Mouse (Mus musculus): ENCODE results near the gene Tent5a. TPM values are rescaled to one million over a fixed set of nuclear protein-coding genes. Genes with fewer than 3 reads are reported as not detected.

Tent5a gene
- 9.9 and 11.0 TPM in 2 replicates for polyA plus RNA-seq (2016; fragmentation: Nextera tagmentation; extraction: Ambion mirVana)

DNA sequence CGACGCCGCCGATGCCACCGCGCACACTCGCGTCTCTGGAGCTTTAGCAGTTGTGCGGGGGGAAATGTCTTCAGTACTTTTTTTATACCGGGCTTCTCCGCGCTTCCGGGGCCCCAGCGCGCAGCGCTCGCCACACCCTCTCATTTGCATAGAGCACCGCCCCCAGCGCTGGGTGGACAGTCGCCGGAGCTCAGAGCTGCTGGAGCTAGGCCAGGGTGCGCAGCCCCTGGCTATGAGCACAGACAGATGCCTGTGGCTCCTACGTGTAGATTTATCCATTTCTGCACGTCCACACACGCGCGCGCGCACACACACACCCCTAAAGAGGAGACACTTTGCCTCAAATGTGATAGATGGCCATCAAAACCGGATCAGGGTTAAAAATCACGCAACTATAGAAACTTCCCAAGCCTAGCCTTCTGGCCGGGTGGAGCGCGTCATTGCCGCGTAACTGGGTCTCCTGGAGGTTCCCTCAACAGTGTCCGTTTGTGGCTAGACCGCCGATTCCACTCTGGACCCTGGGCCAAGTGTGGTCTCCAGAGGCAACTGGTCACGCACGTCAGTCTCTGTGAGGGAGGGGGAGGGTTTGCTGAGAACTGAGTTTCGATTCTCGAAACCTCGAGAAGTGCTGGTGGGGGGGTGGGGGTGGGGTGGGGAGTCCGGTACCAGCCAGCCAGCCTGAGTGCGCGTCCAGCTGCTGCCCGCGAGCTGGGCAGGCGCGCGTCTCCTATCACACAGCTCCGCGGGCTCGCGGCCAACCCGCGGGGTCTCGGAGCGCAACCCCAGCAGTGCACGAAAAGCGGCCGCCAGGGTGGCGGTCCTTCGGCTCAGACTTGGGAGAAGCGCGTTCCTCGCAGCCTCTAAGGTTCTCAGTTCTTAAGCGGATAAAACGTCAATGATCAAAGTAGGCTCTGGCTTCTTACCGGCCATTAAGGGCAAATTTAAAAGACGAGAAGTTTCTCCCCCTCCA is at the start of gene Tent5a:
Tent5a (minus strand) TSS at position 107 of the 970 bp plus-strand sequence.
- Histone ChIP-seq H3K4me2 (replicated peaks) (peak within 1 kb of the TSS; percentile 84), H3K9ac (peak within 1 kb of the TSS; percentile 65), H3K36me3 (no peaks in the 10 kb centered on the region), H3K4me1 (peaks cover 9% of the 10 kb centered on the region; the same call in 1 of the 2 replicates), H3K27me3 (peaks cover 17% of the 10 kb centered on the region), H3K27ac (peak within 1 kb of the TSS; percentile 69), H3K9me3 (replicated peaks) (no peaks in the 10 kb centered on the region), H3K4me3 (peak within 1 kb of the TSS; percentile 57)
- WGBS = 0% methylated on average over 70 of the region's 72 CpGs
- peak; percentile 91 for ATAC-seq (ENCODE audit: low FRiP score)

DNA sequence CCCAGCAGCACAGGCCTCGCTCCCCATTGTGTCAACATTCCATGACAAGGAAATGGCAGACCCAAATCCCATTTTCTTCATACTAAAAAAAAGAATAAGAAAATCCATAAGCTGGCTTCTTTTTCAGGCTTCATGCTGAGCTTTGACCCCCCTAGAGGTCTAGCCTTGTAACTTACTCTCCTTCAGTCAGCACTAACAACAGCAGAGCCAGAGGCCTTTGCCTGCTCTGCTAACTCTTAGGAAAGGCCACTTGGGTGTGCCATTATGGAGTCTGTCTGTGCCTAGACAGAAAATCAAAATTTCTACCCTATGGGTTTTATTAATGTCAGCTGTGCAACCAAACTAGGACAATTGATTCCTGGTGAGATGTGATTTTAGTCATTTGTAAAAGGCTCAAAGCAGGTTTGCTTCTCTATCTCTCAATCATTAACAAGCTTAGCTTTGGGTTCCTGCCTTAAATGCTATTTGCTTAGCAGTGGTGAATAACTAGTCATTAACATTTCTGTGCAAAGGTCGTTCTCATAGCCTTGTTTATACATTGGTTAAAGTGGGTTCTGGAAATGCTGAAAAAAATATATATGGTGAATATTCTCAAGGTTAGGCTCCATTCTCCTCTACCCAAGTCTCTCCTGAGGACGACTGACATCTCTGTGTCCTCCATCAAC is 49.6 kb upstream of the Tent5a start:
- Histone ChIP-seq H3K27me3 (no peaks in the 10 kb centered on the region), H3K9ac (no peak overlapping the region), H3K9me3 (replicated peaks) (no peaks in the 10 kb centered on the region), H3K4me1 (no peaks in the 10 kb centered on the region), H3K36me3 (no peaks in the 10 kb centered on the region), H3K27ac (no peak overlapping the region), H3K4me2 (replicated peaks) (no peak overlapping the region), H3K4me3 (no peak overlapping the region)
- 87% methylated on average over 3 of the region's 3 CpGs for WGBS
- no peak for ATAC-seq (ENCODE audit: low FRiP score)

DNA sequence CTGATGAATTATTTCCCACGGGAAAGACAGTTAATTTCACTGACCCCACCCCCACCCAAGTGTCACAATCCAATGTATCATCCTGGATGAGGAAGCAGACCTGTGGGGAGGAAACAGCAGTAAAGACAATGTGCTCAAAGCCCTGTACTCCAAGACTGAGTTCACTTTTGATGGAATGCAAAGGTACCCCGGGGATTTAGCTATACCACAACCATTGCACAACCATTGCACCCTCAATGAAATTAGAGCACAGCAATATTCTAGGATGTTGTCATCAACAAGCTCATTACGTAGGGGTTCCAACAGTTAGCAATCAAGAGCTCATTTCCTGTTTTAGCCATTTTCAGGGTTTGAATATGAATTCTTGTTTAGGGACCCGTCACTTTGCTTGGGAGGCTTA is 48.0 kb upstream of the Tent5a start:
- no peaks in the 10 kb centered on the region for H3K4me1 ChIP-seq
- 84% methylated on average over 4 of the region's 4 CpGs for WGBS

DNA sequence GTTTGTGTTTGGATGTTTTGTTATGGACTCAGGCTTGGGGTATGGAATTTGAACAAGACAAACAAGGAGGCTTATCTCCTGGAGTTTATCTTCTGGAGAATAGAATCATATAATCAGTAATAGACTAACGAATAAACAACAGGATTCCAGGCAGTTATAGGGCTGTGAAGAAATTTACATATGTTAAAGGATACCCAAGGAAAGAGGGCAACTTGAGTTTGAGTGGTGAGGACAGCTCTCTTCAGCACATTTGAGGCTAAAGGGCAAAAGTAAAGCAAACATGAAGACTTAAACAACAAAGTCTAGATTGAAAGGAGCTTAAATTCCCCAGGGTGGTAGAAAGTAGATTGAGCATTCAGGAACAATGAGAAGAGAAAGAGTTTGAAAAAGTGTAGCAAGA is 44.9 kb upstream of the Tent5a start:
- H3K36me3 ChIP-seq = no peaks in the 10 kb centered on the region
- H3K4me3 ChIP-seq = no peak overlapping the region
- WGBS = 80% methylated on average over 1 of the region's 1 CpGs
- ATAC-seq (ENCODE audit: low FRiP score) = no peak
- H3K9ac ChIP-seq = no peak overlapping the region
- H3K4me2 ChIP-seq (replicated peaks) = no peak overlapping the region
- no peaks in the 10 kb centered on the region for H3K9me3 ChIP-seq (replicated peaks)
- no peak overlapping the region for H3K27ac ChIP-seq
- no peaks in the 10 kb centered on the region for H3K27me3 ChIP-seq
- no peaks in the 10 kb centered on the region for H3K4me1 ChIP-seq

More for the DNA sequence above, 48.0 kb upstream of the Tent5a start:
- Histone ChIP-seq H3K4me3 (no peak overlapping the region), H3K9ac (no peak overlapping the region), H3K4me2 (replicated peaks) (no peak overlapping the region), H3K27ac (no peak overlapping the region), H3K36me3 (no peaks in the 10 kb centered on the region), H3K9me3 (replicated peaks) (no peaks in the 10 kb centered on the region), H3K27me3 (no peaks in the 10 kb centered on the region)
- ATAC-seq (ENCODE audit: low FRiP score) = no peak

DNA sequence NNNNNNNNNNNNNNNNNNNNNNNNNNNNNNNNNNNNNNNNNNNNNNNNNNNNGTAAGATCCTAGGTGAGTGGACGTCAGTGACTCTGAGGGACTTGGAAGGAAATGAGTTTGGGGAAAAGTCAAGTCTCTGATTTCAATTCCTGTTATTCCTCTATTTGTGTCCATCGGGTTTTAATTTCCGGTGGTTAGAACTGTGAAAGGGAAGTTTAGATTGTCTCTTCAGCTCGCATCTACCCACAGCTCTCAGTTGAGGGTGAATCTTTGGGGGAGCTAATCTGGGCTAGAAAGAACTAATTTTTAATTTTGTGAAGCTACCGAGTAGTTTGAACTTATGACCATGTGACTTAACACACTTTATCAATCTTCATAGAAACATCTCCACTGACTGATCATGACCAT is 42.4 kb upstream of the Tent5a start:
- Histone ChIP-seq H3K4me1 (no peaks in the 10 kb centered on the region), H3K27me3 (no peaks in the 10 kb centered on the region), H3K9me3 (replicated peaks) (no peaks in the 10 kb centered on the region), H3K4me3 (no peak overlapping the region), H3K9ac (no peak overlapping the region), H3K4me2 (replicated peaks) (no peak overlapping the region), H3K27ac (no peak overlapping the region), H3K36me3 (no peaks in the 10 kb centered on the region)
- 92% methylated on average over 5 of the region's 5 CpGs for WGBS
- ATAC-seq (ENCODE audit: low FRiP score) = no peak

DNA sequence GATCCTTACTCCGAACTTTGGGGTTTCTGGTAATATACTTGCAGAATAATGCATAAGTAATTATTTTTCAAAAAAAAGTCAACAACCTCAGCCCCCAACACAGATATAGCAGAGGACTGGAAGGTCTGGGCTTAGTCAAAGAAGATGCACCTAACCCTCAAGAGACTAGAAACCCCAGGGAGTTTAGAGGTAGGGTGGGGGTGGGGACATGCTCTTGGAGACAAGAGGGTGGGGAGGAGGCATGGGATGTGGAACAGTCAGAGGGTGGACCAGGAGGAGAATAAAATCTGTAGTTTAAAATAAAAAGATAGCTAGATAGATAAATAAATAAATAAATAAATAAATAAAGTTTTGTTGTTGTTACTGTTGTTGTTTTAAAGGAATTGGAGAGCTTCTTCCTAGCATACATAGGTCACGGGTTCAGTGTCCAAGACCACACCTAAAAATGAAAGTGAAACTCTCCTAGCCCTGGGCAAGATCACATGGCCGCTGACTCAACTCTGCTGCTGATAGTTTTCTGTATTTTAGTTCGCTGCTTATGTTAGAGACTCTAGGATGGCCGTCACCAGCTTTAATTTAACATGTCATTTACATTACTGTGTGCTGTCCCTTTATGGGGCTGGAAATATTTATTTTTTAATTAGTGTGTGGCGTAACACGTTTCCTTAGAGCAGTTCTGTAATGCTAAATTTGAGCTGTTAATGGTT is 30.2 kb upstream of the Tent5a start:
- no peaks in the 10 kb centered on the region for H3K4me1 ChIP-seq
- H3K4me2 ChIP-seq (replicated peaks) = no peak overlapping the region
- ATAC-seq (ENCODE audit: low FRiP score) = no peak
- H3K36me3 ChIP-seq = no peaks in the 10 kb centered on the region
- H3K27ac ChIP-seq = no peak overlapping the region
- no peaks in the 10 kb centered on the region for H3K27me3 ChIP-seq
- no peak overlapping the region for H3K9ac ChIP-seq
- no peak overlapping the region for H3K4me3 ChIP-seq
- no peaks in the 10 kb centered on the region for H3K9me3 ChIP-seq (replicated peaks)
- WGBS = 88% methylated on average over 7 of the region's 7 CpGs

DNA sequence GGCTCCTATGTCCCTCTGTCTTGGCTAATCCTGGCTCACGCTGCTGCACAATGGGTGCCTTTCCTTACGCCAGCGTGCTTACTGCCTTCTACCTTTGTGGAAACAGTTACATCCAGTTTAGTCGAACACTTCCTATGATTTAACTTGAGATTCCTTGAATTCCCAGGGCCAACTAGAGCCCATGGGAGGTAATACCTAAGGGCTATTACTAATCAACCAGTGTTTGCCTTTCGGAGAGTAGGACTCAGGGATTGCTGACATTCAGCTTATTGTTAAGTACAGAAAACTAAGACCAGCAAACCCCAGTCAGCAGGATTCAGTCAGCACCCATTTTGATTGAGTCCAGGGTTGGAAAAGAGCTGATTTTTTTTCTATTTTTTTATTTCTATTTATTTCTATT is 28.4 kb upstream of the Tent5a start:
- 87% methylated on average over 5 of the region's 5 CpGs for WGBS
- Histone ChIP-seq H3K27ac (no peak overlapping the region), H3K9ac (no peak overlapping the region), H3K27me3 (no peaks in the 10 kb centered on the region), H3K36me3 (no peaks in the 10 kb centered on the region), H3K4me2 (replicated peaks) (no peak overlapping the region), H3K4me3 (no peak overlapping the region), H3K9me3 (replicated peaks) (no peaks in the 10 kb centered on the region), H3K4me1 (no peaks in the 10 kb centered on the region)
- no peak for ATAC-seq (ENCODE audit: low FRiP score)

DNA sequence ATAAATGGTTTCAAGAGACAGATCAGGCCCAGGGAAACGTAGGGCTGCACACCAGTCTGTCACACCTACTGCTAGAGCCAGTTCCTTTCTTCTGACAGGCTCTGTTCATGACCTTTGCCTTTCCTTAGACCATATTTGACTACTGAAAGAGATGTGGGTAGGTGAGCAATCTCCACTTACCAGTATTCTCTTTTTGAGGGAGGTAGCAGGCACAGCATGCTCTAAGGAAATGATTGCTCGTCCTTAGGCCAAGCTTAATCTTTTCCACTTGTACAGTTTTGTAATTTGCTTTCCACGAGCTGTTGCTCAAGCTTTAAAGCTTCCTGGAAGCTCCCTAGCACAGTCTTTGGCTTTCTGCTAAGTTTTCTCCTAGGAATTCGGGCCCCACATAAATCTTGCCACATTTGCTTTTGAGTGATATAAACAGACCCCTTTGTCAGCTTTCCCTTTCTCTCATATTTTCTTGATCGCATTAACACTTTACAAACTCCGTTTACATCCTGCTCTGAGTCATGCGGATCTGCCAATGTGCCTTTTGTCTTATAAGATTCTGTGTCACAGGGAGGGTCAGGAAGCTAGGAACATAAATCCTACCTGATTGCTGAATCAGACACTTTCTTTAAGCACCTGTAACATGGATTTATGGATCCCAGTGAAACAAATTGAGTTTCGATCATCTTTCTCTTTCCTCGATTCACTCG is 20.8 kb upstream of the Tent5a start:
- WGBS = 87% methylated on average over 10 of the region's 10 CpGs
- Histone ChIP-seq H3K27ac (no peak overlapping the region), H3K4me2 (replicated peaks) (no peak overlapping the region), H3K9ac (no peak overlapping the region), H3K4me3 (no peak overlapping the region), H3K9me3 (replicated peaks) (no peaks in the 10 kb centered on the region), H3K27me3 (no peaks in the 10 kb centered on the region), H3K36me3 (no peaks in the 10 kb centered on the region), H3K4me1 (no peaks in the 10 kb centered on the region)
- no peak for ATAC-seq (ENCODE audit: low FRiP score)

DNA sequence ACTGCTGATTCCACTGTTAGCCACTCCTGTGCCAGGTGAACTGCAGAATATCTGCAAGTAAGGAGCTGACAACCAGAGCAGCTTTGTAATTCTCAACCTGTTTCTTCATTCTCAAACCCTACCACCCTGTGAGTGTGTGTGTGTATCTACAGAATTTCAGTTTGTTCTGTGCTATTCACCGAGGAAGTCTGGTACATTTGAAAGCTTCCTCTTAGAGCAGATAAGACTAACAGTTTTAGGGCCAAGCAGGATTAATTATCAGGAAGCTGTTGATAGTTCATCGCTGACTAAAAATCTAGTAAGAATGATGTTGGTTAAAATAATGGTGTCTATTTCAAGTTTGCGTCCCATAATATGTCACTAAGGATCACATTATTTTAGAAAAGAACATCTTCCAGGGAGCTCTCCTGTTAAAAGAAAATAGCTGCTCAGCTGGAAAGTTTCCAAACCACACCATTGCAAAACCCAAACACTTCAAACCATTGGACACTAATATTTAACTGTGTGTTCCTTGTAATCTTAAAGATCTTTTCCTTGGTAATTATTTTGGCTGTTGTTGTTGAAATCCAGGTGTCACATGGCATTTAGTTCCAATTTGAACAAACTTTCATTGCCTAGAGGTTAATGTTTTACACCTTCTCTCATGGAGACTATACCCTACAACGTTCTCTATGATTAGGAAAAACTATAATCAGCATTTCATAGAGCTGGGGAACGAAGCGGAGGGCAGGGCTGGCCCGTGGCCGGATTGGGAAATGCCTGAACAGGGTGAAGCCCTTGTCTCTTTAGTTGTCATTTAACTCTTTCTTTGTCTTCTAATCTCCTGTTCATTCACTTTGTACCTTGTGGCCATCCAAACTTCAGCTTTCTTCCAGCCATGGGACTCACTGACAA is 16.0 kb upstream of the Tent5a start:
- H3K36me3 ChIP-seq = no peaks in the 10 kb centered on the region
- no peak overlapping the region for H3K4me2 ChIP-seq (replicated peaks)
- 88% methylated on average over 8 of the region's 8 CpGs for WGBS
- no peak overlapping the region for H3K9ac ChIP-seq
- H3K27me3 ChIP-seq = no peaks in the 10 kb centered on the region
- ATAC-seq (ENCODE audit: low FRiP score) = no peak
- H3K4me3 ChIP-seq = no peak overlapping the region
- no peaks in the 10 kb centered on the region for H3K9me3 ChIP-seq (replicated peaks)
- no peaks in the 10 kb centered on the region for H3K4me1 ChIP-seq
- H3K27ac ChIP-seq = no peak overlapping the region

DNA sequence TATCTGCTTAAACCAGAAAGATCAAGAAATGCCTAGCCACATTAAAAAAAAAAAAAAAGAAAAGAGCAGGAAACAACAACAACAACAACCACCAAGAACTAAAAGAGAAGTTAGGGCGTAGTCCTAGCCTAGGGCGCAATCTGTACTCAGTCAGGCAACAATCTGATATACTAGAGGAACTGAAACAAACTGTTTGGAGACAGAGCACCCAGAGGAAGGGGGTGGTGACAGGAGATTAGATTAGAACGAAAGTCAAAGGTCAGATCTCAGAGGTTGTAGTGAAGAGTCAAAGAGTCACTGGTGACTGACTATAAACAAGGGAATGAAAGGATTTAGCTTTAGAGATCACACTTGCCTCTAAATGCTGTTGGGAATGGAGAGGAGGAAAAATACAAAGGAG is 13.2 kb upstream of the Tent5a start:
- no peak for ATAC-seq (ENCODE audit: low FRiP score)
- Histone ChIP-seq H3K27me3 (no peaks in the 10 kb centered on the region), H3K4me1 (no peaks in the 10 kb centered on the region), H3K27ac (no peak overlapping the region), H3K36me3 (no peaks in the 10 kb centered on the region), H3K9me3 (replicated peaks) (no peaks in the 10 kb centered on the region), H3K9ac (no peak overlapping the region), H3K4me2 (replicated peaks) (no peak overlapping the region), H3K4me3 (no peak overlapping the region)
- 77% methylated on average over 3 of the region's 3 CpGs for WGBS

DNA sequence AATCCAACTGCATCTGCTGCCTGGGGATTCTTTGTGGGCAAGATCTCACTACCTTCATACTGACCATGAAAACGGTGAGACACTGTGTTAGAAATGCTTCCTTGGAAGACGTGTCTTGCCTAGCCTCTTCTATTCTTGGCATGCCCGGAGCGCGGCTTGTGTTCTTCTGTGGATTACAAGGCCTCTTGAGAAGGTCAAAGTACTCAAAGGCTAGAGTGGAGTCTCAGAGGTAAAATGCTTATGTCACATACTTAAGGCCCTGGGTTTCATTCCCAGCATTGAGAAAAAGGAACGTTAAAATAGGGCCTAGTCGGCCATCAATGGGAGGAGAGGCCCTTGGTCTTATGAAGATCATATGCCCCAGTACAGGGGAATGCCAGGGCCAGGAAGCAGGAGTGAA is 8.9 kb upstream of the Tent5a start:
- no peak for ATAC-seq (ENCODE audit: low FRiP score)
- Histone ChIP-seq H3K9me3 (replicated peaks) (no peaks in the 10 kb centered on the region), H3K4me3 (no peak overlapping the region), H3K4me1 (no peaks in the 10 kb centered on the region), H3K4me2 (replicated peaks) (no peak overlapping the region), H3K9ac (no peak overlapping the region), H3K36me3 (no peaks in the 10 kb centered on the region), H3K27ac (no peak overlapping the region), H3K27me3 (no peaks in the 10 kb centered on the region)
- WGBS = 91% methylated on average over 7 of the region's 7 CpGs

All from hindbrain, embryonic 12.5 days (tissue).